Mouse (Mus musculus): ENCODE data around the gene Jarid2.

Jarid2 gene

GRCm38 (mm10) chr13:44924042-44924441, 194.8 kb downstream of the Jarid2 start:
- DNase-seq: no peak

- no peak for DNase-seq
Observed at GRCm38 (mm10) chr13:44925173-44925572, 195.9 kb downstream of the Jarid2 start.

- DNase-seq: no peak
Observed at GRCm38 (mm10) chr13:44926311-44926710, 197.0 kb downstream of the Jarid2 start.

- DNase-seq: no peak
Observed at GRCm38 (mm10) chr13:44932307-44933264, 203.3 kb downstream of the Jarid2 start.

- DNase-seq: no peak
Observed at GRCm38 (mm10) chr13:44933575-44933974, 204.3 kb downstream of the Jarid2 start.

- DNase-seq: no peak
Observed at GRCm38 (mm10) chr13:44937681-44938080, 208.4 kb downstream of the Jarid2 start.

GRCm38 (mm10) chr13:44939326-44940035, 210.2 kb downstream of the Jarid2 start:
- DNase-seq: no peak

- DNase-seq: no peak
Observed at GRCm38 (mm10) chr13:44943618-44944017, 214.3 kb downstream of the Jarid2 start.

- DNase-seq: no peak
Observed at GRCm38 (mm10) chr13:44946880-44947635, 217.8 kb downstream of the Jarid2 start.

- DNase-seq: no peak
Observed at GRCm38 (mm10) chr13:44948320-44949250, 219.3 kb downstream of the Jarid2 start.

GRCm38 (mm10) chr13:44952393-44953086, 223.3 kb downstream of the Jarid2 start:
- DNase-seq: peak; percentile 55

GRCm38 (mm10) chr13:44953546-44954231, 224.4 kb downstream of the Jarid2 start:
- DNase-seq: no peak

- DNase-seq: no peak
Observed at GRCm38 (mm10) chr13:44954232-44954568, 224.9 kb downstream of the Jarid2 start.

- DNase-seq: no peak
Observed at GRCm38 (mm10) chr13:44955781-44956180, 226.5 kb downstream of the Jarid2 start.

- DNase-seq: no peak
Observed at GRCm38 (mm10) chr13:44957049-44957448, 227.8 kb downstream of the Jarid2 start.

GRCm38 (mm10) chr13:44960542-44961291, 231.4 kb downstream of the Jarid2 start:
- no peak for DNase-seq

Data from thymus, postnatal 14 days (tissue).